Mouse (Mus musculus) E14TG2a.4 (cell line): Measurements from ENCODE around the gene Ankzf1.

ENCODE experiments used
- CTCF ChIP-seq: conservative IDR thresholded peaks from 2 replicates; pipeline ENCODE4 v1.5.1; 2014; ENCODE audit warnings: low read length
- NANOG ChIP-seq: IDR thresholded peaks from 2 replicates; pipeline ENCODE4 v1.6.1; 2014; ENCODE audit warnings: borderline replicate concordance, low read length, mixed read lengths
- POU5F1 ChIP-seq: IDR thresholded peaks from 2 replicates; pipeline ENCODE4 v1.6.1; 2014; ENCODE audit warnings: low read length, borderline replicate concordance

GRCm38 (mm10) chr1:75248041-75248772 is 56.3 kb downstream of the Ankzf1 start:
- no peak for TF ChIP-seq CTCF
- no peak for TF ChIP-seq NANOG
- no peak for TF ChIP-seq POU5F1
